Mouse (Mus musculus) bone marrow, adult 2 months (tissue): Measurements from ENCODE around the gene 4930544D05Rik.

Source experiments
- CTCF ChIP-seq: fragments of 200-500 bp; IDR thresholded peaks from 2 replicates; pipeline ENCODE4 v1.5.1; 2011; ENCODE audit warnings: low read length, control low read depth; ENCODE audit not compliant: control insufficient read depth, insufficient read depth
- POLR2A ChIP-seq: fragments of 200-500 bp; IDR thresholded peaks from 2 replicates; pipeline ENCODE4 v1.6.1; 2011; ENCODE audit warnings: low read depth, mild to moderate bottlenecking, control low read depth, low read length, borderline replicate concordance; ENCODE audit not compliant: control insufficient read depth

DNA sequence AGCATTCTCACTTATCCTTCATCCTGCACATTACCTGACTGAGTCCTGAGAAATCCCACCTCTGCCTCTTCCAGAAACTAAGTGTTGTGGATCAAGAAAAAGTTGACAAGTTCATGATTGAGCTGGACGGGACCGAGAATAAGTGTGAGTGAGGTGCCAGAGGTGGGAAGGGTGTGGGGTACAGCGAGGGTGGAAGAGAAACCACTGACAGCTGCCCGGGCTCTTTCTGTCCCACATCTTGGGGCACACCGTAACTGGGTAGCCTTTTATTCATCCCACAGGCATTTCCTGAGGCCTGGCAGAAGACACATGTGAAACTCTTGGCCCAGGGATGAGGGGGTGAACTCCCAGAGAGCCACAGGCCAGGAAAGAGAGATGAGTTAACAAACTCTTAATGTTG lies 42.9 kb downstream of the 4930544D05Rik start:
- TF ChIP-seq POLR2A (no peak), CTCF (no peak)
